Mouse (Mus musculus) cerebellum, adult 2 months (tissue): ENCODE data around the gene Tnfsf13.

ENCODE experiments used
- CTCF ChIP-seq: fragments of 200-500 bp; IDR thresholded peaks from 2 replicates; pipeline ENCODE4 v1.5.1; 2011; ENCODE audit warnings: low read depth, mild to moderate bottlenecking, control low read depth, low read length, moderate library complexity, borderline replicate concordance; ENCODE audit not compliant: insufficient read depth
- POLR2A ChIP-seq: fragments of 200-500 bp; IDR thresholded peaks from 2 replicates; pipeline ENCODE4 v1.6.1; 2011; ENCODE audit warnings: low read length, control low read depth, borderline replicate concordance; ENCODE audit not compliant: insufficient read depth

- TF ChIP-seq CTCF (no peak), POLR2A (no peak)
Observed at GRCm38 (mm10) chr11:69718661-69719060, 33.1 kb upstream of the Tnfsf13 start.
